Mouse (Mus musculus): ENCODE measurements around the gene Hjurp. TPM values are rescaled to one million over a fixed set of nuclear protein-coding genes. Genes with fewer than 3 reads are reported as not detected.

Hjurp gene
- polyA plus RNA-seq, 1 experiment from 2014 or later: 169 TPM

- H3K27ac ChIP-seq: no peak overlapping the region
- no peaks in the 10 kb centered on the region for H3K4me1 ChIP-seq (replicated peaks)
- H3K9me3 ChIP-seq: peaks cover 98% of the 10 kb centered on the region
- H3K4me3 ChIP-seq: no peak overlapping the region
- H3K27me3 ChIP-seq (ENCODE audit: insufficient read depth, poor library complexity, severe bottlenecking): no peaks in the 10 kb centered on the region
- H3K36me3 ChIP-seq: peaks cover 60% of the 10 kb centered on the region
- WGBS: 82% methylated on average over 6 of the region's 6 CpGs
- DNase-seq (ENCODE audit: low spot score): no peak
These were observed 17.3 kb downstream of the Hjurp start for GRCm38 (mm10) chr1:88260114-88260513.

GRCm38 (mm10) chr1:88259643-88260024 is 17.8 kb downstream of the Hjurp start:
- peaks cover 98% of the 10 kb centered on the region for H3K9me3 ChIP-seq
- 78% methylated on average over 4 of the region's 4 CpGs for WGBS
- no peaks in the 10 kb centered on the region for H3K4me1 ChIP-seq (replicated peaks)
- no peaks in the 10 kb centered on the region for H3K27me3 ChIP-seq (ENCODE audit: insufficient read depth, poor library complexity, severe bottlenecking)
- H3K36me3 ChIP-seq: peaks cover 55% of the 10 kb centered on the region
- no peak for DNase-seq (ENCODE audit: low spot score)
- H3K4me3 ChIP-seq: no peak overlapping the region
- no peak overlapping the region for H3K27ac ChIP-seq

- Histone ChIP-seq H3K27ac (no peak overlapping the region), H3K27me3 (ENCODE audit: insufficient read depth, poor library complexity, severe bottlenecking) (no peaks in the 10 kb centered on the region), H3K36me3 (peaks cover 50% of the 10 kb centered on the region), H3K4me3 (no peak overlapping the region), H3K4me1 (replicated peaks) (no peaks in the 10 kb centered on the region), H3K9me3 (peaks cover 98% of the 10 kb centered on the region)
- 79% methylated on average over 8 of the region's 8 CpGs for WGBS
- no peak for DNase-seq (ENCODE audit: low spot score)
These were observed 18.4 kb downstream of the Hjurp start for GRCm38 (mm10) chr1:88258881-88259642.

DNA sequence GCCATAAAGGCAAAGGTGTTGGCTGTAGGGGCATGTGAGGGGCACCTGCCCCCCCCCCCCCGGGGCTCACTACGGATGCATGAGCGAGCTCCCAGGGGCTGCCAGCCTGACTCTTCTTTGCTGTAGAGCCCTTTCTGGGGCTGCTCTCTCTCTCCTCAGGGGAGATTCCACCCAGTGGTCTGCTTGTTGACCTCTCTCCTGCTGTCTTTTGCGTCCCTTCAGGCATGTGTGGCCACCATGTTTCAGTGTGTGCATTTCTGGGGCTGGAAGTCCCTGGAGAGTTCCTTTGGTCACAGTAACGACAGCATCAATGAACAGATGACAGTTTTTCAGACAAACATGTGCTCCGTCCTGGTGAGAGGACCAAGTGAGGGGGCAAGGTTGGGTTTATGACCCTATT is 19.1 kb downstream of the Hjurp start:
- DNase-seq (ENCODE audit: low spot score): no peak
- WGBS: 69% methylated on average over 6 of the region's 6 CpGs
- Histone ChIP-seq H3K27me3 (ENCODE audit: insufficient read depth, poor library complexity, severe bottlenecking) (no peaks in the 10 kb centered on the region), H3K4me1 (replicated peaks) (no peaks in the 10 kb centered on the region), H3K36me3 (peaks cover 43% of the 10 kb centered on the region), H3K4me3 (no peak overlapping the region), H3K9me3 (peaks cover 99% of the 10 kb centered on the region), H3K27ac (no peak overlapping the region)

DNA sequence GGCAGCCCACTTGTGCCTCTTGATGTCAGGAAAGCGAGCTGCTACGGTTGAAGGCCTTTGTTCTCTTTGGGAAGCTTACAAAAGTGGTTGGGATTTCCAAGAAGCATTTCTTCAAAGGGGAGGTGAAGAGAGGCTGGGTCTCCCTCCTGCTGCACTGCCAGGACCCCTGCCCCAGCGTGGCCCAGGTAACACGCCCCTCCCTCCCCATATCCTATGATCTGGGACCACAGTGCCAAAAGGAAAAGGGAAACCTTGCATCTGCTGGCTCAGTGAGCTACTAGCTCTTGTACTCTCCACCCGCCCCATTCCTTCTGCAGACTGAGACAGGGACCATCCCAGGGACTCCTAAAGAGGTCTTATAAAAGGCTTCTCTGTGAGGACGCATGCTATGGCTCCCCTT is 19.8 kb downstream of the Hjurp start:
- Histone ChIP-seq H3K4me3 (no peak overlapping the region), H3K27ac (no peak overlapping the region), H3K4me1 (replicated peaks) (no peaks in the 10 kb centered on the region), H3K36me3 (peaks cover 36% of the 10 kb centered on the region), H3K9me3 (peaks cover 99% of the 10 kb centered on the region), H3K27me3 (ENCODE audit: insufficient read depth, poor library complexity, severe bottlenecking) (no peaks in the 10 kb centered on the region)
- 80% methylated on average over 6 of the region's 6 CpGs for WGBS
- no peak for DNase-seq (ENCODE audit: low spot score)

- H3K27ac ChIP-seq: no peak overlapping the region
- no peak overlapping the region for H3K4me3 ChIP-seq
- no peaks in the 10 kb centered on the region for H3K27me3 ChIP-seq (ENCODE audit: insufficient read depth, poor library complexity, severe bottlenecking)
- peaks cover 99% of the 10 kb centered on the region for H3K9me3 ChIP-seq
- WGBS: 82% methylated on average over 10 of the region's 10 CpGs
- no peaks in the 10 kb centered on the region for H3K4me1 ChIP-seq (replicated peaks)
- H3K36me3 ChIP-seq: peaks cover 30% of the 10 kb centered on the region
- DNase-seq (ENCODE audit: low spot score): no peak
These were observed 20.4 kb downstream of the Hjurp start for GRCm38 (mm10) chr1:88256886-88257663.

GRCm38 (mm10) chr1:88255989-88256754 is 21.3 kb downstream of the Hjurp start:
- Histone ChIP-seq H3K27me3 (ENCODE audit: insufficient read depth, poor library complexity, severe bottlenecking) (no peaks in the 10 kb centered on the region), H3K27ac (no peak overlapping the region), H3K9me3 (peaks cover 98% of the 10 kb centered on the region), H3K4me1 (replicated peaks) (no peaks in the 10 kb centered on the region), H3K36me3 (peaks cover 21% of the 10 kb centered on the region), H3K4me3 (no peak overlapping the region)
- no peak for DNase-seq (ENCODE audit: low spot score)
- 83% methylated on average over 13 of the region's 13 CpGs for WGBS

DNA sequence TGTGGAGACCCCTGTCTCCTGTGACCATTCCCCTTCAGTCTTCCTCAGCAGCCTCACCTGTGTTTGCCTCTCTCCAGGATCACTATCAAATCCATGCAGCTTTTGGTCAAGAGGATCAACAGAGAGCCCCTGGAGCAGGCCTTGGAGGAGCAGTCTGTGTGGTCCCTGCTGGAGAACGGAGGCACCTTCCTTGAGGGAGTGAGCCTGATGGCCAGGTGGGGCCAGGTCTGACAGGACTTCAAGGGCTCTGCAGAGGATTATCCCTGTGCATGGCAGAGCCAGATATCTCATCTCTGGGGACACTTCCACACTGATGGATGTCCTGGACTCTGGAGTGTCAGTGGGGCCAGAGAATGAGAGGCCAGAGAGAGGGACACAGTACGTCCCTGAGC is 22.0 kb downstream of the Hjurp start:
- Histone ChIP-seq H3K4me3 (no peak overlapping the region), H3K9me3 (peaks cover 98% of the 10 kb centered on the region), H3K27me3 (ENCODE audit: insufficient read depth, poor library complexity, severe bottlenecking) (no peaks in the 10 kb centered on the region), H3K27ac (no peak overlapping the region), H3K36me3 (peaks cover 14% of the 10 kb centered on the region), H3K4me1 (replicated peaks) (no peaks in the 10 kb centered on the region)
- DNase-seq (ENCODE audit: low spot score): no peak
- WGBS: 57% methylated on average over 2 of the region's 2 CpGs

- no peaks in the 10 kb centered on the region for H3K27me3 ChIP-seq (ENCODE audit: insufficient read depth, poor library complexity, severe bottlenecking)
- 88% methylated on average over 12 of the region's 12 CpGs for WGBS
- H3K9me3 ChIP-seq: peaks cover 98% of the 10 kb centered on the region
- H3K4me3 ChIP-seq: no peak overlapping the region
- no peak for DNase-seq (ENCODE audit: low spot score)
- no peak overlapping the region for H3K27ac ChIP-seq
- H3K4me1 ChIP-seq (replicated peaks): no peaks in the 10 kb centered on the region
- H3K36me3 ChIP-seq: peaks cover 8% of the 10 kb centered on the region
These were observed 22.5 kb downstream of the Hjurp start for GRCm38 (mm10) chr1:88254793-88255465.

DNA sequence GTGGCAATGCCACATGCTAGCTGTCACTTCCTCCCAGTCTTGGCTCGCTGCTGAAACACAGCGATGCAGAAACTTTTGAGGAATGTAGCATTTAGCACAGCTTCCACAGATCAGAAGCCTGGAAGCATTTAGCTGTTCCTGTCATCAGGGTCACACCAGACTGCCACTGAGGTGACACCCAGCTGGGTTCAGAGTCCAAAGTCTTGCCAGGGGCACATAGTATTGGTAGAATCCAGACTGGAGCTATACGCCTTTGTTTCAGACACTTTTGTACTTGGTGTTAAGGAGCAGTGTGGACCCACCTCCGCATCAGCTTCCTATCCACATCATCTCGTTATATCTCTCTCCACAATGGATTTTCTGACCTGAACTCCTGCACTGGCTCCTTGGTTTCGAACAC is 23.9 kb downstream of the Hjurp start:
- 73% methylated on average over 6 of the region's 6 CpGs for WGBS
- H3K36me3 ChIP-seq: no peaks in the 10 kb centered on the region
- H3K9me3 ChIP-seq: peaks cover 98% of the 10 kb centered on the region
- no peaks in the 10 kb centered on the region for H3K27me3 ChIP-seq (ENCODE audit: insufficient read depth, poor library complexity, severe bottlenecking)
- DNase-seq (ENCODE audit: low spot score): no peak
- no peaks in the 10 kb centered on the region for H3K4me1 ChIP-seq (replicated peaks)
- no peak overlapping the region for H3K4me3 ChIP-seq
- no peak overlapping the region for H3K27ac ChIP-seq

DNA sequence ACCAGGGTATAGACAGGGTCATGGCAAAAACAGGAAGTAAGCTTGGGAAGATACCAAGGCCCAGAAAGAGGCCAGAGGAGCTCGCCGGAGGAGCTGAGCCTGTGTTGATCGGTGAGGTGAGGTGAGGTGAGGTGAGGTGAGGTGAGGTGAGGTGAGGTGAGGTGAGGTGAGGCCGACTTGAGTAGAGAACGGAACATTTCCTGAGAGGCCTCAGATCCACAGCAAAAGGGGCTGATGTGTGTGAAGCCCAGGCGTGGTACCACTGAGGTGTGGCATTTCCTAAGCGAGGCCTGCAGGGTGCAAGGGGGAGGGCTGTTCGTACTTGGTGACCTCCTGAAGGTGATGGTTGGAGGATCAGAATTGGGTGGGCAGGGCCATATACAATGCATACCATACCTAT is 24.3 kb downstream of the Hjurp start:
- no peaks in the 10 kb centered on the region for H3K36me3 ChIP-seq
- 74% methylated on average over 8 of the region's 8 CpGs for WGBS
- H3K27ac ChIP-seq: no peak overlapping the region
- no peaks in the 10 kb centered on the region for H3K27me3 ChIP-seq (ENCODE audit: insufficient read depth, poor library complexity, severe bottlenecking)
- H3K9me3 ChIP-seq: peaks cover 98% of the 10 kb centered on the region
- H3K4me1 ChIP-seq (replicated peaks): no peaks in the 10 kb centered on the region
- H3K4me3 ChIP-seq: no peak overlapping the region
- no peak for DNase-seq (ENCODE audit: low spot score)

- H3K36me3 ChIP-seq: no peaks in the 10 kb centered on the region
These were observed 27.4 kb downstream of the Hjurp start for GRCm38 (mm10) chr1:88250023-88250422.

More at GRCm38 (mm10) chr1:88250023-88250422, 27.4 kb downstream of the Hjurp start:
- no peak for DNase-seq (ENCODE audit: low spot score)
- no peak overlapping the region for H3K27ac ChIP-seq
- 83% methylated on average over 5 of the region's 5 CpGs for WGBS
- H3K4me3 ChIP-seq: no peak overlapping the region
- no peaks in the 10 kb centered on the region for H3K27me3 ChIP-seq (ENCODE audit: insufficient read depth, poor library complexity, severe bottlenecking)
- peaks cover 98% of the 10 kb centered on the region for H3K9me3 ChIP-seq
- no peaks in the 10 kb centered on the region for H3K4me1 ChIP-seq (replicated peaks)

Data from hindbrain, embryonic 10.5 days (tissue).